Mouse (Mus musculus) kidney, embryonic 16.5 days (tissue): ENCODE data around the gene Reep3. TPM values are rescaled to one million over a fixed set of nuclear protein-coding genes. Genes with fewer than 3 reads are reported as not detected.

Experiments
- ATAC-seq: fragments of 200-750 bp; cut with Nextera tagmentation; 2 replicates; pipeline ENCODE4 v1.8.0; 2017; ENCODE audit warnings: moderate TSS enrichment; ENCODE audit not compliant: low FRiP score, low TSS enrichment
- H3K27ac ChIP-seq: fragments of 300-500 bp; sonication (generic); 2 replicates; pipeline ENCODE4 v1.5.1; 2014; ENCODE audit warnings: low read length
- H3K27me3 ChIP-seq: fragments of 300-500 bp; sonication (generic); 2 replicates; pipeline ENCODE4 v1.6.1; 2014; ENCODE audit warnings: low read length, control low read depth, mixed read lengths; ENCODE audit not compliant: insufficient read depth
- H3K36me3 ChIP-seq: fragments of 300-500 bp; sonication (generic); 2 replicates; pipeline ENCODE4 v1.6.1; 2014; ENCODE audit warnings: low read length, control low read depth, mixed read lengths; ENCODE audit not compliant: insufficient read depth
- H3K4me1 ChIP-seq: fragments of 300-500 bp; sonication (generic); 2 replicates; pipeline ENCODE4 v1.6.1; 2014; ENCODE audit warnings: low read length, control low read depth, mixed read lengths; ENCODE audit not compliant: insufficient read depth
- H3K4me2 ChIP-seq: fragments of 300-500 bp; sonication (generic); replicated peaks from 2 replicates; pipeline ENCODE4 v1.6.1; 2014; ENCODE audit warnings: low read depth, low read length
- H3K4me3 ChIP-seq: fragments of 300-500 bp; sonication (generic); 2 replicates; pipeline ENCODE4 v1.5.1; 2014; ENCODE audit warnings: mild to moderate bottlenecking, low read length
- H3K9ac ChIP-seq: fragments of 300-500 bp; sonication (generic); replicated peaks from 2 replicates; pipeline ENCODE4 v1.6.1; 2014; ENCODE audit warnings: low read length
- H3K9me3 ChIP-seq: fragments of 300-500 bp; sonication (generic); 2 replicates; pipeline ENCODE4 v1.6.1; 2016; ENCODE audit warnings: low read length, control low read depth
- WGBS: fragments of 180-500 bp; shearing (Covaris S2); extraction: QIAGEN DNeasy Blood & Tissue Kit; methylation state at CpG from one replicate; pipeline ENCODE4 v1.1.7; 2014; 5-methylcytosine and 5-hydroxymethylcytosine counted together
- polyA plus RNA-seq: library from polyadenylated mRNA; unstranded; fragments of >200 nt; fragmentation: Nextera tagmentation; extraction: Ambion mirVana; gene quantifications from 2 replicates; pipeline ENCODE4 v1.2.1, GENCODE M21; 2015

The Reep3 gene
- 41.6 and 51.0 TPM in 2 replicates for polyA plus RNA-seq

DNA sequence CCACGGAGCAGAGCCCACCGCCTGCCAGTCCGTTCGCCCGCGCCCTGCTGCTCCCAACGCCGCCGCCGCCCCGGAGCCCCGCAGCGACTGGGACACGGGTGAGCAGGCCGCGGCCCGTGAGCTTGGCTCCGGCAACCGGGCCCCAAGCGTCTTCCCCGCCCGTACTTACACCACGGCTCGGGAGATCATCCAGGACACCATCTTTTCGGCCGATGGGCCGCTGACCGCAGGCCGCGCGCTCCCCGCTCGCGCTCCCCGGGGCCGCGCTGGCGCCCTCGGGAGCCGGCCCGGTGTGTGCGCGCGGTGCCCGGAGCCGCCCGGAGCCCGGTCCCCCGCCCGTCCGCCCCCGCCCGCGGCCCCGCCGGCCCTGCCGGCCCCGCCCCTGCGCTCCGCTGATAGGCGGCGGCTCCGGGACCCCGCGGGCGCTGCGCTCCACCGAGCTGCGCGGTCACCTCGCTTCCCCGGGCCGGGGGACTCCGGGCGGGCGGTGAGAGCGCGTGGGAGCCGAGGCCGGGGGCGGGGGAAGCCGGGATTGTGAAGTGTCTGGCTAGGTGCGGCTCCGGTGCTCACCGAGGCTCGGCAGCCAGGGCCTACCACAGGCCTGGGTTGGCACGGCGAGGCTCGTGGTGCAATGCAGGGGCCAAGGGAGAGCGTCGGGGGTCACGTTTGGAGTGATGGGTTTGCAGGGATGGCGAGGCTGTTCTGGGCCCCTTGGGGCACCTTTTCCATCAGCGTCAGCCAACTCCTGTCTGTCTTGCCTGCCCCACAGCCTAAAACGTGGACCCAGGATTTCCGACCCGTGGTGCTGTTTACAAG is at the start of gene Reep3:
Reep3 (minus strand) TSS at position 325 of the 816 bp plus-strand sequence.
- Histone ChIP-seq H3K9ac (peak within 1 kb of the TSS; percentile 100), H3K36me3 (no peaks in the 10 kb centered on the region), H3K4me2 (peak within 1 kb of the TSS; percentile 64), H3K4me3 (peak within 1 kb of the TSS; percentile 94), H3K9me3 (no peaks in the 10 kb centered on the region), H3K27ac (peak within 1 kb of the TSS; percentile 99), H3K27me3 (no peaks in the 10 kb centered on the region), H3K4me1 (peaks cover 52% of the 10 kb centered on the region)
- WGBS = under 1% methylated on average over 59 of the region's 97 CpGs
- ATAC-seq = peak; percentile 86

DNA sequence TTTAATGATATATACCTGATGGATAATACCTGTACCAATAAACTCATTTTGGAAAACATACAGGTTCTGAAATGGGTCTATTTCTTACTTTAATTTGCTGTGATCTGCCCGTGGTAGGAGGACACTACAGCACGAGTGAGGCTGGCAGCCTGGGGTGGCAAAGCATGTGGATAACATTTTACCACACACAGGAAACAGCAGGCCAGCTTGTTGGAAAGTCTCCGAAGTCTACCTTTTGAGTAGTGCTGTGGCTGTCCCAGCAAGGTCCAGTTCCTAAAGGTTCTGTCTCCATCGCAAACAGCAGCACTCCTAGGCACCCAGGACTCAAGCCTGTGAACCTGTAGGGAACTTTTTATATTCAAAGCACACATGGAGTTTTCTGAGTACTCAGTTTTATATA is 48.9 kb upstream of the Reep3 start:
- WGBS = 79% methylated on average over 4 of the region's 4 CpGs
- H3K36me3 ChIP-seq = no peaks in the 10 kb centered on the region

DNA sequence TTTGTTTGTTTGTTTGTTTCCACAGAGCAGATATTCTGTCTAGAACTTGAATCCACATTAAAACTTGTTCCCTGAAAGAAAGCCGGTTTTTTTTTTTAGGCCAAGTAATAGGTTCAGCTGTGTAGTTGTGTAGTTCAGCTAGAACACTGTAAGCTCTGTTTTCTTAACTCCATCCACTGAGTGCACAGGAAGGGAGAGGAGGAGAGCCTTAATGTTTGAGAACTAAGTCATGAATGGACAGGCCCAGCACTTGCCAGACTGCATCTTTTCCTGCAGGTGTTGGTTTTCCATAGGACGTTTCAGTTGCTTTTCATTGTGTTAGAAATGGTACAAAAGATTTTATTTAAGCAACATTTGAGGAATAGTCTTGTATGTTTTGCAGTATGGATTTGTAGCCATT is 47.5 kb upstream of the Reep3 start:
- Histone ChIP-seq H3K27ac (no peak overlapping the region), H3K27me3 (no peaks in the 10 kb centered on the region), H3K9me3 (no peaks in the 10 kb centered on the region), H3K4me3 (no peak overlapping the region), H3K36me3 (no peaks in the 10 kb centered on the region), H3K9ac (no peak overlapping the region), H3K4me1 (0 out of 2 replicates have a peak, but pooled peaks cover 2% of the 10 kb centered on the region), H3K4me2 (no peak overlapping the region)
- 46% methylated on average over 2 of the region's 2 CpGs for WGBS
- ATAC-seq = no peak

More for the DNA sequence above, 48.9 kb upstream of the Reep3 start:
- Histone ChIP-seq H3K4me2 (no peak overlapping the region), H3K9me3 (no peaks in the 10 kb centered on the region), H3K4me1 (0 out of 2 replicates have a peak, but pooled peaks cover 2% of the 10 kb centered on the region), H3K4me3 (no peak overlapping the region), H3K27ac (no peak overlapping the region), H3K9ac (no peak overlapping the region), H3K27me3 (no peaks in the 10 kb centered on the region)
- no peak for ATAC-seq

DNA sequence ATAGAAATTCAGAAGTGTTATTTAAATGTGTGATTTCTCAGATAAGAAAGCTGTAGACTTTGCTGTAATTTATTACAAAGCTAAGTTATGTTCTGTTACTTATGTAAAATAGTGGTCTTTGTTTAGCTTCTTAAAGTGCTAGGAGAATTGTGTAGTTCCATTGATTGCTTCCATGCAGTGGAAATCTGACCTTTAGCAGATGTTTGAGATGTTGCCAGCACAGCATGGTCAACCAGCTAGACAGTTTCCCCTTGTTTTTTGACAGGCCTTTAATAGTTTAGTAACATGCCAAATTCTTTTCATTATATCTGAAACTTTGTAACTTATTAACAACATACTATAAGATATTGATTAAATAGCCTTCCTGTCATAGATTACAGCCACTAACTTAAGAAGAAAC is 46.9 kb upstream of the Reep3 start:
- H3K36me3 ChIP-seq = no peaks in the 10 kb centered on the region
- no peak for ATAC-seq
- H3K27ac ChIP-seq = no peak overlapping the region
- H3K27me3 ChIP-seq = no peaks in the 10 kb centered on the region
- no peak overlapping the region for H3K4me2 ChIP-seq
- no peaks in the 10 kb centered on the region for H3K9me3 ChIP-seq
- H3K4me1 ChIP-seq = 0 out of 2 replicates have a peak, but pooled peaks cover 2% of the 10 kb centered on the region
- H3K4me3 ChIP-seq = no peak overlapping the region
- no peak overlapping the region for H3K9ac ChIP-seq

DNA sequence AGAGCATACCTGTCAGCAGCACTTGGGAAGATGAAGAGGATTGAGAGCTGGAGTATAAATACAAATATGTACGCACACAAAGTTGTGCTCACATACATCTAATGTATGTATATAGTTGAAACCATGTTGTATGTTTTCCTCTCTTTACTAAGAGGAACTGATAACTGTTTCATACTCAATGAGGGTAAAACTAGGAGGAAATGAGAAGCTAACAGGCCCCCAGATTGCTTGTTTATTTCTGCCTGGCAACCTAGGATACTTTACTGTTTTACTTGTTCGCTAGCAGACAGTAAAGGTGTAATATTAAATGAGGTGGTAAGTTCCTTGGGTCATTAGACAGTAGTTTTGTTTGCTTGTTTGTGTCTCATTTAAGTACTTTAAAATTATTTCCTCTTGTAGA is 40.7 kb upstream of the Reep3 start:
- ATAC-seq = no peak
- WGBS = 90% methylated on average over 2 of the region's 2 CpGs

DNA sequence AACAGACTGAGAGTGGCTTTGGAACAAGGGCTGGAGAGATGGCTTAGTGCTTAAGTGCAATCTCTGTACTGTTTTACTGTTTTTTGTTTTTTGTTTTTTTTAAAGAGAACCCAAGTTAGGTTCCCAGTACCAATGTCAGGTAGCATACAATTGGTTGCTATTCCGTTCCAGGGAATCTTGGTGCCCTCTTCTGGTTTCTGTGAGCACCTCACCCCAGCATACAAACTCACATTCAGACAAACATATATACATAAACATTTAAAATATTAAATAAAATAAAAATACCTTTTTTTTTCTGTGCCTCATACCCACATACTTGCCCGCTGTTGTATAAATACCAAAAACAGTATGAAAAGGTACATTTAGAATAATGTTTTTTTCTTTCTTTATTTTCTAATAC is 37.6 kb upstream of the Reep3 start:
- no peak overlapping the region for H3K27ac ChIP-seq
- 96% methylated on average over 2 of the region's 2 CpGs for WGBS
- no peaks in the 10 kb centered on the region for H3K36me3 ChIP-seq
- H3K27me3 ChIP-seq = no peaks in the 10 kb centered on the region
- H3K4me2 ChIP-seq = no peak overlapping the region
- ATAC-seq = no peak
- no peak overlapping the region for H3K4me3 ChIP-seq
- no peaks in the 10 kb centered on the region for H3K9me3 ChIP-seq
- H3K4me1 ChIP-seq = peaks cover 6% of the 10 kb centered on the region; the same call in 1 of the 2 replicates
- H3K9ac ChIP-seq = no peak overlapping the region

More for the DNA sequence above, 40.7 kb upstream of the Reep3 start:
- H3K27me3 ChIP-seq = no peaks in the 10 kb centered on the region
- no peak overlapping the region for H3K9ac ChIP-seq
- no peaks in the 10 kb centered on the region for H3K4me1 ChIP-seq
- no peak overlapping the region for H3K4me3 ChIP-seq
- no peak overlapping the region for H3K27ac ChIP-seq
- no peaks in the 10 kb centered on the region for H3K9me3 ChIP-seq
- H3K4me2 ChIP-seq = no peak overlapping the region
- no peaks in the 10 kb centered on the region for H3K36me3 ChIP-seq

DNA sequence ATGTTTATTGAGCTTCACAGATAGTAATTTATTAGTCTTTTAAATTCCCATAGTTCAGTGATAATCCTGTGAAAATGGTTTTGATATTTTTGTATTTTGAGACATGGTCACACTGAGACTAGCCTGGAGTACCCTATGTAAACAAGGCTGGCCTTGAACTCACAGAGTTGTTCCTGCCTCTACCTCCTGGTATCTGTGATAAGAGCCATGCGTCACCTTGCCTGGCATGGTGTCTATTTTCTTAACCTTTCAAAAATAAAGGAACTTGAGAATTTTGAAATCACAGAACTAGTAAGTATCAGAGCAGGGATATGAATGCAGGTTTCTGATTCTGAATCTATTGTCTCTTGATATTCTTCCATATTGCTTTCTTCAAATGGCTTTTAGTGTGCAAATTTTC is 35.0 kb upstream of the Reep3 start:
- no peak overlapping the region for H3K4me3 ChIP-seq
- no peak overlapping the region for H3K27ac ChIP-seq
- no peak overlapping the region for H3K4me2 ChIP-seq
- H3K9ac ChIP-seq = no peak overlapping the region
- ATAC-seq = no peak
- H3K9me3 ChIP-seq = no peaks in the 10 kb centered on the region
- no peaks in the 10 kb centered on the region for H3K36me3 ChIP-seq
- H3K27me3 ChIP-seq = no peaks in the 10 kb centered on the region
- peaks cover 15% of the 10 kb centered on the region; the same call in 1 of the 2 replicates for H3K4me1 ChIP-seq
- WGBS = 77% methylated on average over 1 of the region's 1 CpGs

DNA sequence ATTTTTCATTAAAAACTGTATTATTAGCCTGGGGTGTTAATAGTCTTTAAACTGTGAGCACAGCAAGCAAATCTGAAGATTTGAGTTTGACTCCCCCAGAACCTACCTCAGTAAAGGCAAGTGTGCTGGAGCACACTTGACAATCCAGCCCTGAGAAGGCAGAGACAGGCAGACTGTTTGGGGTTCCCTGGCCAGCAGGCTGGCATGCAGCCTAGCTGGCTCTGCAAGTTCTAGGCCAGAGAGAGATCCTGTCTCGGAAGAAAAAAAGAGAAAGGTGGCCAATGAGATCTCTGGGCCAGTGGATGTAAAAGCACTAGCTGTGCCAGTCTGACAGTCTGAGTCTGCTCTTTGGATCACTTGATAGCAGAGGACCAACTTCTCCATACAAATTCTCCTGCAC is 32.8 kb upstream of the Reep3 start:
- no peak for ATAC-seq
- Histone ChIP-seq H3K4me2 (no peak overlapping the region), H3K9ac (no peak overlapping the region), H3K27me3 (no peaks in the 10 kb centered on the region), H3K4me3 (no peak overlapping the region), H3K36me3 (no peaks in the 10 kb centered on the region), H3K9me3 (no peaks in the 10 kb centered on the region), H3K27ac (no peak overlapping the region), H3K4me1 (peaks cover 15% of the 10 kb centered on the region; the same call in 1 of the 2 replicates)
- WGBS = 72% methylated on average over 1 of the region's 1 CpGs

DNA sequence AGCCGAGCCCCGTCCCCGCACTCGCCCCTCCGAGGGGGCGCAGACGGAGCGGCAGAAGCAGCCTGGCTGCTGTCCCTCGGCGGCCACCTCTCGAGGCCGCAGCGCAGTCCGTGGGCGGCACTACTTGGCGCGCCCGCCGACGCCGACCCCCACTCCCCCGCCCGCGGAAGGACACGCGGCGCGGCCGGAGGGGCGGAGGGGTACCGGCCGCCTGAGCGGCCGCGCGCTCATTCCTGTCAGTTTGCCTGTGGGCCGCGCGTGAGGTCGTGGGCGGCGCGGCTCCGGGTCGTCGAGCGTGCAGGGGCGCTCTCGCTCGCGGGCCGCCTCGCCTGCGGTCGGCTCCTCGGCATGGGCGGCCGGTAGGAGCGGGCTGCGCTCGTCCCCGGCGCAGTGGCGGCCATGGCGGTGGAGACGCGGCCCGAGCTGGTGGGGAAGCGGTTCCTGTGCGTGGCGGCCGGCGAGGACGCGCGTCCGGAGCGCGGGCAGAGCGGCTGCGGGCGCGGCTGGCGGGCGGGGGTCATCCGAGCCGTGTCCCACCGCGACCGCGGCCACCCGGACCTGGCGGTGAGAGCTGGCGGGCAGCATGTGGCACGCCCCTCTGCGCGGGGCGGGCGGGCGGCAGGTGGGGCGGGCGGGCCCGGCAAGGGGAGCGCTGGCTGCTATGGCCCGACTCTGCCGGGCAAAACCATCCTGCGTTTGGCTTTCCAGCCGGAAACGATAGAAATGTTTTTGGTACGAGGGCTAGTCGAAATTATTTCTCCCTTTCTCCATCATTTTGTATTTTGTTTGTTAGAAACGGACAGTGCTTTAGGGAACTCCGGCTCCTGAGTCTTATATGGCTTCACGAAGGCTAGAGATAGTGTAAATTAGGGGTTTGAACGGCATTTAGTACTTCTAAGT is 30.4 kb upstream of the Reep3 start:
- ATAC-seq = peak; percentile 77

More for the DNA sequence above, 30.4 kb upstream of the Reep3 start:
- H3K36me3 ChIP-seq = no peaks in the 10 kb centered on the region
- peak overlapping the region; percentile 83 for H3K4me3 ChIP-seq
- 1% methylated on average over 90 of the region's 115 CpGs for WGBS
- H3K27ac ChIP-seq = peak overlapping the region; percentile 76
- peak overlapping the region; percentile 84 for H3K9ac ChIP-seq
- H3K9me3 ChIP-seq = no peaks in the 10 kb centered on the region
- H3K4me1 ChIP-seq = peaks cover 25% of the 10 kb centered on the region
- H3K4me2 ChIP-seq = peak overlapping the region; percentile 68
- H3K27me3 ChIP-seq = no peaks in the 10 kb centered on the region
